Mouse (Mus musculus) intestine, embryonic 14.5 days (tissue): Measurements from ENCODE around the gene Dnajc11. TPM values are rescaled to one million over a fixed set of nuclear protein-coding genes. Genes with fewer than 3 reads are reported as not detected.

Experiments
- ATAC-seq: fragments of 200-750 bp; cut with Nextera tagmentation; replicated peaks from 2 replicates; pipeline ENCODE4 v1.8.0; 2017; ENCODE audit warnings: low read depth, moderate number of reproducible peaks, moderate TSS enrichment, moderate library complexity; ENCODE audit not compliant: low FRiP score, low TSS enrichment
- DNase-seq: peaks from one replicate; pipeline ENCODE4 v3.0.0-alpha.2; 2018; ENCODE audit warnings: low spot score
- H3K27ac ChIP-seq: fragments of 300-500 bp; sonication (generic); 2 replicates; pipeline ENCODE4 v1.5.1; 2014; ENCODE audit warnings: low read depth, mild to moderate bottlenecking, control low read depth
- H3K27me3 ChIP-seq: fragments of 300-500 bp; sonication (generic); replicated peaks from 2 replicates; pipeline ENCODE4 v1.6.1; 2014; ENCODE audit warnings: low read length, control low read depth; ENCODE audit not compliant: control insufficient read depth, insufficient read depth
- H3K36me3 ChIP-seq: fragments of 300-500 bp; sonication (generic); 2 replicates; pipeline ENCODE4 v1.6.1; 2014; ENCODE audit warnings: low read length, control low read depth; ENCODE audit not compliant: control insufficient read depth, insufficient read depth
- H3K4me1 ChIP-seq: fragments of 300-500 bp; sonication (generic); replicated peaks from 2 replicates; pipeline ENCODE4 v1.6.1; 2014; ENCODE audit warnings: low read length, control low read depth, mixed read lengths; ENCODE audit not compliant: control insufficient read depth, insufficient read depth
- H3K4me2 ChIP-seq: fragments of 300-500 bp; sonication (generic); 2 replicates; pipeline ENCODE4 v1.6.1; 2014; ENCODE audit warnings: low read length
- H3K4me3 ChIP-seq: fragments of 300-500 bp; sonication (generic); 2 replicates; pipeline ENCODE4 v1.5.1; 2014; ENCODE audit warnings: low read depth, low read length, control low read depth, mixed read lengths
- H3K9ac ChIP-seq: fragments of 300-500 bp; sonication (generic); 2 replicates; pipeline ENCODE4 v1.6.1; 2014; ENCODE audit warnings: mild to moderate bottlenecking, low read length
- H3K9me3 ChIP-seq: fragments of 300-500 bp; sonication (generic); 2 replicates; pipeline ENCODE4 v1.6.1; 2016; ENCODE audit warnings: low read length, control low read depth; ENCODE audit not compliant: control insufficient read depth
- WGBS: fragments of 180-500 bp; shearing (Covaris S2); extraction: QIAGEN DNeasy Blood & Tissue Kit; methylation state at CpG from one replicate; pipeline ENCODE4 v1.1.7; 2014; 5-methylcytosine and 5-hydroxymethylcytosine counted together
- polyA plus RNA-seq: library from polyadenylated mRNA; unstranded; fragments of >200 nt; fragmentation: Nextera tagmentation; extraction: Ambion mirVana; gene quantifications from 2 replicates; pipeline ENCODE4 v1.2.1, GENCODE M21; 2014

Gene Dnajc11
- polyA plus RNA-seq, 1 experiment from 2014 or later: 72.7 TPM

DNA sequence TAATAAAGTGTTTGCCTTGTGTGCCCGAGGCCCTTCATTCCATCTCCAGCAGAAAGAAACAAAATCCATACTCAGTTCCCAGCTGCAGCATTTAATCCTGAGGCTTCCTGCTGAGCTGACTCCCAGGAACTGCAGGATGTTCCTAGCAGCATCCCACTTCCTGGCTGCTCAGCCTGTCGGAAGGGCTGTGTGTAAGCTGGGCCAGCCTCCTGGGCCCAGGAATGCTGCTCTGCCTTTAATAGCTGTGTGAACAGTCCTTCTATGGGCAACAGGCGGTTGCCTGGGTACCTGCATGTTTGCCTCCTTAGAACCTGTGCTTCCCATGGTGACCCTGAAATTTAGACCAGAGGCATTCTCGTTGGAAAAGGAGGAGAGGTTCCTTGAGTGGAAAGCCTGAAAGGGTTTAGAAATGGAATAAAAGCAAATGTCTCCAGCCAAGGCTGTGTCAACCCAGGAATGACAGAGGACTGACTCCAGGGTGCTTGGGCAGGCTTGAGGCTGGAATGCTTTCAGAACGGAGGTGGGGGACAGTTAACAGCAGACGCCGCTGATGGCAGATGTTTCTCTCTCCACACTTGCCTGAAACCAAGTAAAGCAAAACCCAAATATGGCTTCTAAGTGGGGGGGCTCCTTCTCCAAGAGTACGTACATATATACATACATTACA lies 74.1 kb downstream of the Dnajc11 start:
- H3K4me1 ChIP-seq: peaks cover 33% of the 10 kb centered on the region
- peak; percentile 69 for DNase-seq
- 6% methylated on average over 8 of the region's 8 CpGs for WGBS

GRCm38 (mm10) chr4:152008148-152008500 lies 74.6 kb downstream of the Dnajc11 start:
- no peaks in the 10 kb centered on the region for H3K9me3 ChIP-seq
- DNase-seq: no peak
- H3K4me1 ChIP-seq: peaks cover 33% of the 10 kb centered on the region
- no peak for ATAC-seq
- peak overlapping the region; percentile 66 for H3K9ac ChIP-seq
- H3K36me3 ChIP-seq: 0 out of 2 replicates have a peak, but pooled peaks cover 12% of the 10 kb centered on the region
- H3K4me2 ChIP-seq: peak overlapping the region; percentile 90
- under 1% methylated on average over 14 of the region's 14 CpGs for WGBS
- no peaks in the 10 kb centered on the region for H3K27me3 ChIP-seq
- peak overlapping the region; percentile 82 for H3K4me3 ChIP-seq
- peak overlapping the region; percentile 85 for H3K27ac ChIP-seq

More for the DNA sequence above, 74.1 kb downstream of the Dnajc11 start:
- Histone ChIP-seq H3K9ac (peak overlapping the region; percentile 66; the same call in 1 of the 2 replicates), H3K36me3 (0 out of 2 replicates have a peak, but pooled peaks cover 7% of the 10 kb centered on the region), H3K9me3 (no peaks in the 10 kb centered on the region), H3K27ac (peak overlapping the region; percentile 85), H3K4me2 (peak overlapping the region; percentile 90), H3K27me3 (no peaks in the 10 kb centered on the region), H3K4me3 (peak overlapping the region; percentile 82)
- ATAC-seq: 0 out of 2 replicates have a peak, but pooled peaks have one; percentile 20

- DNase-seq (peak; percentile 96), ATAC-seq (peak; percentile 89)
- WGBS: under 1% methylated on average over 45 of the region's 45 CpGs
- H3K36me3 ChIP-seq: peaks cover 16% of the 10 kb centered on the region; the same call in 1 of the 2 replicates
- peak within 1 kb of the TSS; percentile 85 for H3K27ac ChIP-seq
- peaks cover 33% of the 10 kb centered on the region for H3K4me1 ChIP-seq
- peak within 1 kb of the TSS; percentile 82 for H3K4me3 ChIP-seq
- H3K9ac ChIP-seq: peak within 1 kb of the TSS; percentile 66
- no peaks in the 10 kb centered on the region for H3K27me3 ChIP-seq
- H3K9me3 ChIP-seq: no peaks in the 10 kb centered on the region
- peak within 1 kb of the TSS; percentile 90 for H3K4me2 ChIP-seq
Measured at GRCm38 (mm10) chr4:152008622-152009075, 75.2 kb downstream of the Dnajc11 start, which contains the start of gene Klhl21. TSS of gene Klhl21 (plus strand) at chr4:152008803.

DNA sequence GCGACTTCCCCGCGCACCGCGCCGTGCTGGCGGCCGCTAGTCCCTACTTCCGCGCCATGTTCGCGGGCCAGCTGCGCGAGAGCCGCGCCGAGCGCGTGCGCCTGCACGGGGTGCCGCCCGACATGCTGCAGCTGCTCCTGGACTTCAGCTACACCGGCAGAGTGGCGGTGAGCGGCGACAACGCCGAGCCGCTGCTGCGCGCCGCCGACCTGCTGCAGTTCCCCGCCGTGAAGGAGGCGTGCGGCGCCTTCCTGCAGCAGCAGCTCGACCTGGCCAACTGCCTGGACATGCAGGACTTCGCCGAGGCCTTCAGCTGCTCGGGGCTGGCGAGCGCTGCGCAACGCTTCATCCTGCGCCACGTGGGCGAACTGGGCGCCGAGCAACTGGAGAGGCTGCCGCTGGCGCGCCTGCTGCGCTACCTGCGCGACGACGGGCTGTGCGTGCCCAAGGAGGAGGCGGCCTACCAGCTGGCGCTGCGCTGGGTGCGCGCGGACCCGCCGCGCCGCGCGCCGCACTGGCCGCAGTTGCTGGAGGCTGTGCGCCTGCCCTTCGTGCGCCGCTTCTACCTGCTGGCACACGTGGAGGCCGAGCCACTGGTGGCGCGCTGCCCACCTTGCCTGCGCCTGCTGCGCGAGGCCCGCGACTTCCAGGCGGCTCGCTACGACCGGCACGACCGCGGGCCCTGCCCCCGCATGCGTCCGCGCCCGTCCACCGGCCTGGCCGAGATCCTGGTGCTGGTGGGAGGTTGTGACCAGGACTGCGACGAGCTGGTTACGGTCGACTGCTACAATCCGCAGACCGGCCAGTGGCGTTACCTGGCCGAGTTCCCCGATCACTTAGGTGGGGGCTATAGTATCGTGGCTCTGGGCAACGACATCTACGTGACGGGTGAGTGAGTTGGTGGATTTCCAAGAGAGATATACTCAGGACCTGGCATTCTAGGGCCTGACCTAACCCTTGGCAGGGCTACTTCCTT lies 75.9 kb downstream of the Dnajc11 start:
- Histone ChIP-seq H3K36me3 (peaks cover 23% of the 10 kb centered on the region), H3K4me2 (peak overlapping the region; percentile 90), H3K9me3 (no peaks in the 10 kb centered on the region), H3K27me3 (no peaks in the 10 kb centered on the region), H3K9ac (peak overlapping the region; percentile 66), H3K4me3 (peak overlapping the region; percentile 82), H3K4me1 (peaks cover 33% of the 10 kb centered on the region), H3K27ac (peak overlapping the region; percentile 85)
- DNase-seq: peak; percentile 64
- peak; percentile 81 for ATAC-seq
- under 1% methylated on average over 115 of the region's 115 CpGs for WGBS

GRCm38 (mm10) chr4:152010091-152010706 lies 76.7 kb downstream of the Dnajc11 start:
- Histone ChIP-seq H3K9ac (peak overlapping the region; percentile 66), H3K4me2 (peak overlapping the region; percentile 90), H3K36me3 (peaks cover 31% of the 10 kb centered on the region), H3K9me3 (no peaks in the 10 kb centered on the region), H3K27ac (0 out of 2 replicates have a peak overlapping the region, but pooled peaks have one; percentile 25), H3K4me3 (peak overlapping the region; percentile 82), H3K27me3 (no peaks in the 10 kb centered on the region), H3K4me1 (peaks cover 33% of the 10 kb centered on the region)
- ATAC-seq (no peak), DNase-seq (peak; percentile 68)
- WGBS: 3% methylated on average over 10 of the region's 10 CpGs

GRCm38 (mm10) chr4:152010707-152011134 lies 77.2 kb downstream of the Dnajc11 start:
- Histone ChIP-seq H3K27me3 (no peaks in the 10 kb centered on the region), H3K9ac (peak overlapping the region; percentile 66), H3K36me3 (peaks cover 36% of the 10 kb centered on the region), H3K9me3 (no peaks in the 10 kb centered on the region), H3K4me3 (peak overlapping the region; percentile 82), H3K27ac (0 out of 2 replicates have a peak overlapping the region, but pooled peaks have one; percentile 25), H3K4me2 (peak overlapping the region; percentile 90), H3K4me1 (peaks cover 33% of the 10 kb centered on the region)
- ATAC-seq (no peak), DNase-seq (no peak)
- 15% methylated on average over 13 of the region's 13 CpGs for WGBS

DNA sequence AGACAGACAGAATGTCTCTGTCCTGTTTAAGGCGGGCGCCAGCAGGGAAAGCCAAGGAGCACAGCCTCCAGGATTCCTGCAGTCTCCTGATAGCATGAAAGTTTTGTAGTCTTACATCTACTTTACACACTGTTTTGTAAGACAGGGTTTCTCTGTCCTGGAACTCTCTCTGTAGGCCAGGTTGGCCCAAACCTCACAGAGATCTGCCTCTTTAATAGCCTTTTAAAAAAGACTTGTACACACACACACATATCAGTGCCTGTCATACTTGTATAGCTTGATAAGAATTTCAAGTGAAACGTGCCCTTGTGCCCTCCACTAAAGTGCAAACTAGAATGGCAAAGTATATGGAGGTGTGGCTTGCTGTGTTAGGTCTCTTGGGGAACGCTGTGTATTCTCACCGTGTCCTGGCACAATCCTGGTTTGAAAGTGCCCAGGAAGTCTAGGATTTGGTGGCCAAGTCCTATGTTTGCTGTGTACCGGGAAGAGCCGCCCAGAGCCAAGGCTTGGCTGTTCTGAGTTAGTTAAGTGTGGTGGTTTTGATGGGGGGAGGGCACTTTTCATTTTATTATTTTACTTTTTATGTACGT lies 77.8 kb downstream of the Dnajc11 start:
- Histone ChIP-seq H3K4me1 (peaks cover 33% of the 10 kb centered on the region), H3K27me3 (no peaks in the 10 kb centered on the region), H3K9me3 (no peaks in the 10 kb centered on the region), H3K27ac (no peak overlapping the region), H3K4me3 (peak overlapping the region; percentile 82), H3K36me3 (peaks cover 36% of the 10 kb centered on the region), H3K9ac (peak overlapping the region; percentile 66), H3K4me2 (peak overlapping the region; percentile 90)
- no peak for DNase-seq
- WGBS: 76% methylated on average over 8 of the region's 8 CpGs
- no peak for ATAC-seq
